Mouse (Mus musculus) Muller cell, postnatal 12 days (primary cell): ENCODE measurements at regions not wholly inside any gene's neighbourhood (a gene's known extent, or its start where the extent isn't known, plus 50 kb on each side); places are given as distances from the start of the nearest gene placed in this dataset.

Experiments used
- DNase-seq: peaks from one replicate; pipeline ENCODE4 v3.0.0-alpha.2; 2015; ENCODE audit errors: inconsistent ontology term

DNA sequence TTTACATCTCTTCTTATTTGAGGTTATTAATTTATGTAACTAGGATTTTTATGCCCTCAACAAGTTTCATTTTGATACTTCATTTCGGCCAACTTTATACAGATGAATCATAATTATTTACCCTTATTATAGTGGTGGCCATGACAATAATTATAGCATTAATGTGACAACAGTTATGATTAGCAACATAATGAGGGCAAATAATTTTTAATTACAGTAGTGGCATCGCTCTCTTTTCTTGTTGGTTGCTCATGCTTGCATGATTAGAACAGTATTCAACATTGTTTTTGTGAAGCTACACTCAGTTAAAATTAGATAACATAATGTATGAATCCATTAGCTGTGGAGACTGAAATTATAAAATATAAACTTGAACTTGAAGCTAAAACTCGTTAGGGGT is 1589.4 kb downstream of the Mat2b start:
- peak; percentile 83 for DNase-seq

- no peak for DNase-seq
These were observed 1621.4 kb downstream of the Mat2b start for GRCm38 (mm10) chr11:39073571-39073970.
